Mouse (Mus musculus): ENCODE measurements at regions not wholly inside any gene's neighbourhood (a gene's known extent, or its start where the extent isn't known, plus 50 kb on each side); places are given as distances from the start of the nearest gene placed in this dataset.

GRCm38 (mm10) chr2:173843671-173844070 lies 106.4 kb downstream of the Vapb start:
- no peak for DNase-seq (ENCODE audit: extremely low spot score, low spot score)

GRCm38 (mm10) chr2:173844524-173844923 lies 107.2 kb downstream of the Vapb start:
- DNase-seq (ENCODE audit: extremely low spot score, low spot score): peak; percentile 12

GRCm38 (mm10) chr2:173845155-173846029 lies 108.1 kb downstream of the Vapb start:
- peak; percentile 16 for DNase-seq (ENCODE audit: extremely low spot score, low spot score)

- peak; percentile 12 for DNase-seq (ENCODE audit: extremely low spot score, low spot score)
Measured at GRCm38 (mm10) chr2:173851054-173851453, 113.7 kb downstream of the Vapb start.

- DNase-seq (ENCODE audit: extremely low spot score, low spot score): peak; percentile 12
Measured at GRCm38 (mm10) chr2:173854172-173854723, 116.9 kb downstream of the Vapb start.

GRCm38 (mm10) chr2:173854846-173855245 lies 117.5 kb downstream of the Vapb start:
- DNase-seq (ENCODE audit: extremely low spot score, low spot score): peak; percentile 12

- peak; percentile 10 for DNase-seq (ENCODE audit: extremely low spot score, low spot score)
Measured at GRCm38 (mm10) chr2:173855296-173855695, 118.0 kb downstream of the Vapb start.

- no peak for DNase-seq (ENCODE audit: extremely low spot score, low spot score)
Measured at GRCm38 (mm10) chr2:173857006-173857405, 119.7 kb downstream of the Vapb start.

- DNase-seq (ENCODE audit: extremely low spot score, low spot score): no peak
Measured at GRCm38 (mm10) chr2:173873048-173873447, 135.7 kb downstream of the Vapb start.

Measured in neural tube, embryonic 10.5 days (tissue).